Mouse (Mus musculus) neural tube, embryonic 11.5 days (tissue): ENCODE measurements around the gene Kifc3. TPM values are rescaled to one million over a fixed set of nuclear protein-coding genes. Genes with fewer than 3 reads are reported as not detected.
"Not testable (repeated sequence)": the region's sequence is repeated elsewhere in the genome, so short reads cannot be mapped to it uniquely, and the experiment has no call there.

Experiments used
- ATAC-seq: fragments of 200-750 bp; cut with Nextera tagmentation; 2 replicates; pipeline ENCODE4 v1.8.0; 2017; ENCODE audit warnings: moderate number of reproducible peaks, mild to moderate bottlenecking, moderate TSS enrichment, moderate library complexity; ENCODE audit not compliant: insufficient read depth, low FRiP score, low TSS enrichment
- DNase-seq: peaks from one replicate; pipeline ENCODE4 v3.0.0-alpha.2; 2015; ENCODE audit warnings: low spot score
- H3K27ac ChIP-seq: fragments of 300-500 bp; sonication (generic); 2 replicates; pipeline ENCODE4 v1.5.1; 2014; ENCODE audit warnings: low read depth, mild to moderate bottlenecking, low read length
- H3K27me3 ChIP-seq: fragments of 300-500 bp; sonication (generic); 2 replicates; pipeline ENCODE4 v1.6.1; 2014; ENCODE audit warnings: mild to moderate bottlenecking, low read length, mixed read lengths; ENCODE audit not compliant: control insufficient read depth, insufficient read depth
- H3K36me3 ChIP-seq: fragments of 300-500 bp; sonication (generic); 2 replicates; pipeline ENCODE4 v1.6.1; 2014; ENCODE audit warnings: mild to moderate bottlenecking, low read length, moderate library complexity, mixed read lengths; ENCODE audit not compliant: control insufficient read depth, insufficient read depth
- H3K4me1 ChIP-seq: fragments of 300-500 bp; sonication (generic); 2 replicates; pipeline ENCODE4 v1.6.1; 2014; ENCODE audit warnings: low read length, mixed read lengths; ENCODE audit not compliant: control insufficient read depth, insufficient read depth
- H3K4me2 ChIP-seq: fragments of 300-500 bp; sonication (generic); 2 replicates; pipeline ENCODE4 v1.6.1; 2014; ENCODE audit warnings: low read depth, mild to moderate bottlenecking, moderate library complexity
- H3K4me3 ChIP-seq: fragments of 300-500 bp; sonication (generic); 2 replicates; pipeline ENCODE4 v1.5.1; 2014; ENCODE audit warnings: low read depth, low read length
- H3K9ac ChIP-seq: fragments of 300-500 bp; sonication (generic); 2 replicates; pipeline ENCODE4 v1.6.1; 2014; ENCODE audit warnings: mild to moderate bottlenecking, low read length
- H3K9me3 ChIP-seq: fragments of 300-500 bp; sonication (generic); 2 replicates; pipeline ENCODE4 v1.6.1; 2016; ENCODE audit warnings: low read length; ENCODE audit not compliant: control insufficient read depth
- WGBS: fragments of 180-500 bp; shearing (Covaris S2); extraction: QIAGEN DNeasy Blood & Tissue Kit; methylation state at CpG from one replicate; pipeline ENCODE4 v1.1.7; 2014; 5-methylcytosine and 5-hydroxymethylcytosine counted together
- polyA plus RNA-seq: library from polyadenylated mRNA; unstranded; fragments of >200 nt; fragmentation: Nextera tagmentation; extraction: Ambion mirVana; gene quantifications from 2 replicates; pipeline ENCODE4 v1.2.1, GENCODE M21; 2014

Gene Kifc3
- polyA plus RNA-seq, 1 experiment from 2014 or later, result 7.4 TPM

DNA sequence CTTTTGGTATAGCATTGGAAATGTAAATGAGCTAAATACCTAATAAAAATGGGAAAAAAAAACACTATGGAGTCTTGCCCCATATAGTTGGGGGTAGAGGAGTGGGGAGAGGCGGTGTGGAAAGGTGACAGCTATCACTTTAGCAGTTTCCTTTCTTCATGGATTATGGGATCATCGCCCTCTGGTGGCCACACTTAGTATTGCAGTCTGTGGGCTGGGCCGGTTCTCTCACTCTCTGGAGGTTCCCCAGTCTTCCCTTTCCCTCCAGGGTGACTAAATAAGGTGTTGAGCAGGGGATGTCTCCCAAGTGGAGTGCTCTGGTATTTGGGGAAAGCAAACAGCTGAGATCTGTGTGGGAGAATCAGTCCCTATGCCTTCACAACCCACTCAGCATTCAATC is 33.1 kb upstream of the Kifc3 start:
- H3K4me3 ChIP-seq, result no peak overlapping the region
- DNase-seq (peak; percentile 69), ATAC-seq (no peak)
- no peak overlapping the region for H3K4me2 ChIP-seq
- no peaks in the 10 kb centered on the region for H3K27me3 ChIP-seq
- no peaks in the 10 kb centered on the region for H3K36me3 ChIP-seq
- H3K9me3 ChIP-seq, result no peaks in the 10 kb centered on the region
- H3K4me1 ChIP-seq, result no peaks in the 10 kb centered on the region
- 9% methylated on average over 3 of the region's 3 CpGs for WGBS
- H3K9ac ChIP-seq, result no peak overlapping the region
- H3K27ac ChIP-seq, result no peak overlapping the region

DNA sequence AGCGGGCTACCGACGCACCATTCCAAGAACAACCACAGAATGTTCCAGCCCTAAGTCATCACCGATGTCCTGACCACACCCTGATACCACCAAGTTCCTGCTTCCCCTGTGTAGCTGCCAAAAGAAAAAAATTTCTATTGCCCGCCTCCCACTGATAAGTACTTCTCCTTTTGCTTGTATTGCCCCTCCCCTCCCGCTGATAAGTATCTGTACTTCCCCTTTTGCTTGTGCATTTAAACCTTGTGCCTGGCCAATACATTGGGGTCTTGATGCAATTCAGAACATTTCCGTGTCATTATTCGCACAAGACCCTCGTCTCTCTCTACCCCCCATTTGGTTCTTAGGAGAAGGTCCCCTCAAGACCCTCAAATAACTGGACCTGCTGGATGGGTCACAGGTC is 27.5 kb upstream of the Kifc3 start:
- not testable (repeated sequence) for DNase-seq, H3K4me2 ChIP-seq, H3K4me3 ChIP-seq, H3K27ac ChIP-seq, H3K9me3 ChIP-seq, H3K9ac ChIP-seq, ATAC-seq, H3K4me1 ChIP-seq, H3K36me3 ChIP-seq, H3K27me3 ChIP-seq
- 89% methylated on average over 9 of the region's 9 CpGs for WGBS

GRCm38 (mm10) chr8:95227151-95227468 is 24.5 kb upstream of the Kifc3 start:
- no peaks in the 10 kb centered on the region for H3K27me3 ChIP-seq
- no peaks in the 10 kb centered on the region for H3K4me1 ChIP-seq
- H3K9me3 ChIP-seq, result no peaks in the 10 kb centered on the region
- no peak for ATAC-seq
- no peak overlapping the region for H3K9ac ChIP-seq
- H3K27ac ChIP-seq, result no peak overlapping the region
- H3K4me3 ChIP-seq, result no peak overlapping the region
- no peaks in the 10 kb centered on the region for H3K36me3 ChIP-seq
- no peak for DNase-seq
- 34% methylated on average over 2 of the region's 2 CpGs for WGBS
- H3K4me2 ChIP-seq, result no peak overlapping the region

- no peaks in the 10 kb centered on the region for H3K9me3 ChIP-seq
- no peak for DNase-seq
- no peaks in the 10 kb centered on the region for H3K4me1 ChIP-seq
- no peak overlapping the region for H3K27ac ChIP-seq
- no peak overlapping the region for H3K9ac ChIP-seq
- H3K36me3 ChIP-seq, result no peaks in the 10 kb centered on the region
- H3K4me3 ChIP-seq, result no peak overlapping the region
- no peak overlapping the region for H3K4me2 ChIP-seq
- H3K27me3 ChIP-seq, result no peaks in the 10 kb centered on the region
- ATAC-seq, result no peak
- WGBS, result 54% methylated on average over 7 of the region's 7 CpGs
These were observed 23.9 kb upstream of the Kifc3 start for GRCm38 (mm10) chr8:95226251-95227150.

GRCm38 (mm10) chr8:95223969-95224368 is 21.4 kb upstream of the Kifc3 start:
- H3K4me2 ChIP-seq, result no peak overlapping the region
- ATAC-seq, result no peak
- DNase-seq, result no peak
- no peaks in the 10 kb centered on the region for H3K36me3 ChIP-seq
- no peaks in the 10 kb centered on the region for H3K4me1 ChIP-seq
- no peak overlapping the region for H3K4me3 ChIP-seq
- no peaks in the 10 kb centered on the region for H3K27me3 ChIP-seq
- no peaks in the 10 kb centered on the region for H3K9me3 ChIP-seq
- WGBS, result 92% methylated on average over 5 of the region's 5 CpGs
- H3K9ac ChIP-seq, result no peak overlapping the region
- H3K27ac ChIP-seq, result no peak overlapping the region

GRCm38 (mm10) chr8:95221045-95221444 is 18.4 kb upstream of the Kifc3 start:
- WGBS, result 66% methylated on average over 2 of the region's 2 CpGs
- no peak overlapping the region for H3K4me3 ChIP-seq
- H3K4me2 ChIP-seq, result no peak overlapping the region
- H3K4me1 ChIP-seq, result no peaks in the 10 kb centered on the region
- no peak for ATAC-seq
- H3K9ac ChIP-seq, result no peak overlapping the region
- no peak overlapping the region for H3K27ac ChIP-seq
- H3K36me3 ChIP-seq, result no peaks in the 10 kb centered on the region
- DNase-seq, result no peak
- H3K27me3 ChIP-seq, result no peaks in the 10 kb centered on the region
- H3K9me3 ChIP-seq, result no peaks in the 10 kb centered on the region

GRCm38 (mm10) chr8:95220571-95220998 is 18.0 kb upstream of the Kifc3 start:
- Histone ChIP-seq H3K27ac (no peak overlapping the region), H3K9me3 (no peaks in the 10 kb centered on the region), H3K27me3 (no peaks in the 10 kb centered on the region), H3K9ac (no peak overlapping the region), H3K4me1 (no peaks in the 10 kb centered on the region), H3K36me3 (no peaks in the 10 kb centered on the region), H3K4me3 (no peak overlapping the region), H3K4me2 (no peak overlapping the region)
- ATAC-seq, result no peak
- WGBS, result 62% methylated on average over 7 of the region's 7 CpGs
- DNase-seq, result no peak

GRCm38 (mm10) chr8:95219623-95220022 is 17.0 kb upstream of the Kifc3 start:
- no peak overlapping the region for H3K9ac ChIP-seq
- WGBS, result 87% methylated on average over 8 of the region's 8 CpGs
- H3K4me3 ChIP-seq, result no peak overlapping the region
- ATAC-seq (no peak), DNase-seq (no peak)
- no peak overlapping the region for H3K27ac ChIP-seq
- no peaks in the 10 kb centered on the region for H3K9me3 ChIP-seq
- no peaks in the 10 kb centered on the region for H3K36me3 ChIP-seq
- H3K4me2 ChIP-seq, result no peak overlapping the region
- H3K4me1 ChIP-seq, result no peaks in the 10 kb centered on the region
- H3K27me3 ChIP-seq, result no peaks in the 10 kb centered on the region

DNA sequence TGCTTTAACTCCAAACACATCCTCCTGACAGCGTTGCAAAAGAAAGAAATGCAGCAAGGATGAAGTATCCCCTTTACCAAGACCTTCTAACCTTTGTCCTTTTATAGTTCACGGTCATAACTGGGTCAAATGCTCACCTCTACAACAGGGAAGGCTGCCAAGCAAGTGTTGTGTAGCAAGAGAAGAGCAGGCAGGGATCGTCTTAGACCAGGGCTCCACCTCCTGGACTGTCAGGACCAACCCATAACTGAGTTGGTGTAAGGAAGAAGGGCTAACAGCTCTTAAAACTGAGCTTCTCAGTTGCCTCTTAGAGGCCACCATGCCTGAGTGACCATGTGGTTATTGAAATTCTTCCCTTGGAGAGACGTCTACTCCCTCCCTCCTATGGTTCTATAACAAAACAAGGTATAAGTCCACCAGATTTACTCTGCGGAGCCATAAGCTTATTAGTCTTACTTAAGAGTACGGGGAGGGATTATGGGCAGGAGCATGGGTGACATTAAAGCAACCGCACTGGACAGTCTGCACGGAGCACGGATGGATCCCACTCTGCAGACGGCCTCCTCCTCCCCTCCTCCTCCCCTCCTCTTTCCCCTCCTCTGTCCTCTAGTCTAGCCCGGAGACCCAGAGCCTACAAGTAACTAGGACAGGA is 13.2 kb upstream of the Kifc3 start:
- DNase-seq (no peak), ATAC-seq (no peak)
- Histone ChIP-seq H3K9me3 (no peaks in the 10 kb centered on the region), H3K4me1 (no peaks in the 10 kb centered on the region), H3K27me3 (no peaks in the 10 kb centered on the region), H3K4me3 (no peak overlapping the region), H3K9ac (no peak overlapping the region), H3K4me2 (no peak overlapping the region), H3K36me3 (no peaks in the 10 kb centered on the region), H3K27ac (no peak overlapping the region)
- WGBS, result 82% methylated on average over 11 of the region's 11 CpGs
